Mouse (Mus musculus) stomach, postnatal 0 days (tissue): ENCODE data around the gene Hacd1. TPM values are rescaled to one million over a fixed set of nuclear protein-coding genes. Genes with fewer than 3 reads are reported as not detected.

Source experiments
- ATAC-seq: fragments of 200-750 bp; cut with Nextera tagmentation; 2 replicates; pipeline ENCODE4 v1.8.0; 2017; ENCODE audit not compliant: low FRiP score, low TSS enrichment
- DNase-seq: peaks from one replicate; pipeline ENCODE4 v3.0.0-alpha.2; 2016; ENCODE audit warnings: low spot score
- H3K27ac ChIP-seq: fragments of 300-500 bp; sonication (generic); replicated peaks from 2 replicates; pipeline ENCODE4 v1.5.1; 2014; ENCODE audit warnings: mild to moderate bottlenecking, control low read depth
- H3K27me3 ChIP-seq: fragments of 300-500 bp; sonication (generic); 2 replicates; pipeline ENCODE4 v1.6.1; 2014; ENCODE audit warnings: low read length; ENCODE audit not compliant: control insufficient read depth, insufficient read depth
- H3K36me3 ChIP-seq: fragments of 300-500 bp; sonication (generic); 2 replicates; pipeline ENCODE4 v1.6.1; 2014; ENCODE audit warnings: low read length, mixed read lengths; ENCODE audit not compliant: control insufficient read depth, insufficient read depth
- H3K4me1 ChIP-seq: fragments of 300-500 bp; sonication (generic); replicated peaks from 2 replicates; pipeline ENCODE4 v1.6.1; 2014; ENCODE audit warnings: antibody characterized with exemption; ENCODE audit not compliant: control insufficient read depth, insufficient read depth
- H3K4me2 ChIP-seq: fragments of 300-500 bp; sonication (generic); replicated peaks from 2 replicates; pipeline ENCODE4 v1.6.1; 2014; ENCODE audit warnings: low read depth, mild to moderate bottlenecking, control low read depth, moderate library complexity
- H3K4me3 ChIP-seq: fragments of 300-500 bp; sonication (generic); 2 replicates; pipeline ENCODE4 v1.5.1; 2014; ENCODE audit warnings: low read depth, low read length, control low read depth
- H3K9ac ChIP-seq: fragments of 300-500 bp; sonication (generic); 2 replicates; pipeline ENCODE4 v1.6.1; 2014; ENCODE audit warnings: mild to moderate bottlenecking, low read length, control low read depth, mixed read lengths
- H3K9me3 ChIP-seq: fragments of 300-500 bp; sonication (generic); 2 replicates; pipeline ENCODE4 v1.6.1; 2016; ENCODE audit warnings: low read length; ENCODE audit not compliant: control insufficient read depth
- CTCF ChIP-seq: IDR thresholded peaks from 2 replicates; pipeline ENCODE4 v1.5.1; 2016; ENCODE audit warnings: antibody characterized with exemption, low read depth, mild to moderate bottlenecking, moderate library complexity
- EP300 ChIP-seq: optimal IDR thresholded peaks from 2 replicates; pipeline ENCODE3; 2016; ENCODE audit warnings: antibody characterized with exemption
- WGBS: fragments of 180-500 bp; shearing (Covaris S2); extraction: QIAGEN DNeasy Blood & Tissue Kit; methylation state at CpG from one replicate; pipeline ENCODE4 v1.1.7; 2014; 5-methylcytosine and 5-hydroxymethylcytosine counted together
- polyA plus RNA-seq: library from polyadenylated mRNA; unstranded; fragments of >200 nt; fragmentation: Nextera tagmentation; extraction: Ambion mirVana; gene quantifications from 2 replicates; pipeline ENCODE4 v1.2.1, GENCODE M21; 2015

The Hacd1 gene
- polyA plus RNA-seq, 1 experiment from 2014 or later = 217 TPM

DNA sequence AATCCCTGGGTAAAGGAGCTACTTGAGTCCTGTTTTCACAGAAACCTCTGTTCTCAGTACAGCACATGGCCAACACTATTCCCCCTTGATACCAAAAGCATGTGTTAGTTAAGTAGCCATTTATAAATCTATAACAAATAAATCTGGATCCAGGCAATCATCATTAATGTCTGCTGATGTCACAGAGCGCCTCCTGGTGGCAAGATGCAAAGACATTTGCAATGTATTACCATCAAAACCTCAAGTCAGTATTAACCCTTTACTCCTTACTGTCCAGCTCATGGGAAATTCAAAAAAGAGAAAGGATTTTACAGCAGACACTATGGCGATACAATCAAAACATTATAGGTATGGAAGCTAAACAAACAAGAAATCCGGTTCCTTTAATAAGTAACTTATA, 200.4 kb downstream of the Hacd1 start:
- Histone ChIP-seq H3K9ac (no peak overlapping the region), H3K4me3 (no peak overlapping the region), H3K36me3 (no peaks in the 10 kb centered on the region), H3K9me3 (no peaks in the 10 kb centered on the region), H3K4me1 (no peaks in the 10 kb centered on the region), H3K27me3 (no peaks in the 10 kb centered on the region), H3K27ac (no peak overlapping the region), H3K4me2 (no peak overlapping the region)
- TF ChIP-seq EP300 (no peak), CTCF (peak; percentile 67)
- ATAC-seq (no peak), DNase-seq (peak; percentile 34)
- 60% methylated on average over 3 of the region's 3 CpGs for WGBS

DNA sequence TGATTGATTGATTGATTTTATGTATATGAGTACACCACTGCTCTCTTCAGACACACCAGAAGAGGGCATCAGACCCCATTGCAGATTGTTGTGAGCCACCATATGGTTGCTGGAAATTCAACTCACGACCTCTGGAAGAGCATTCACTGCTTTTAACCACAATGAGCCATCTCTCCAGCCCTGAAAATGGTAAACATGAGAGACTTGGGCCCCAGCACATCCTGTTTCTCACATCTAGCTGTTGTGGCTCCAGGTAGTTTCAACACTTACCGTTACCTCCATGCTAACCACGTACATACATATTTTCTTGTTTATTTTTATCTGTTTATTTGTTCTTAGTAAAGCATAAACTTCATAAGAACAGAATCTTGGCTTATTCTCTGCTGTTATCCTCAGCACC, 219.6 kb downstream of the Hacd1 start:
- Histone ChIP-seq H3K4me3 (no peak overlapping the region), H3K9ac (no peak overlapping the region), H3K36me3 (no peaks in the 10 kb centered on the region), H3K9me3 (no peaks in the 10 kb centered on the region), H3K27me3 (no peaks in the 10 kb centered on the region), H3K4me1 (no peaks in the 10 kb centered on the region), H3K27ac (no peak overlapping the region), H3K4me2 (no peak overlapping the region)
- DNase-seq = no peak
- WGBS = 75% methylated on average over 3 of the region's 3 CpGs
- TF ChIP-seq EP300 (no peak), CTCF (no peak)
- no peak for ATAC-seq

DNA sequence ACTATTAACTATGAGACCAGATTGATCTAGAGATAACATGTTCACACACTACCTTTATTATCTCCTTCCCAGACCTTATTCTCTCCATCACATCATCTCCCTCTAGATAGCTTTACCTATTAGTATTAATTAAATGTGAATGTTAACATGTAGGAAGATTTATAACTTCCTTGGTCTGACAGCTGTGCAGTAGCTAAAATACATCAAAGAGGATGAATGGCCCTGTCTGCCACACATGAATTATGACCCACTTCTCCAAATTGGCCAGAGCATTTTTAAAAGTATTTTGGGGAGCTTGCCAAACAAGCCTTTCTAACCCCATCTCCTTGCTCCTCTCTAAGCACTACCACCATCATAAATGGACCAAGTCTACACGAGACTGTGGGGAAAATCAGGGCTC, 220.9 kb downstream of the Hacd1 start:
- no peak overlapping the region for H3K4me3 ChIP-seq

DNA sequence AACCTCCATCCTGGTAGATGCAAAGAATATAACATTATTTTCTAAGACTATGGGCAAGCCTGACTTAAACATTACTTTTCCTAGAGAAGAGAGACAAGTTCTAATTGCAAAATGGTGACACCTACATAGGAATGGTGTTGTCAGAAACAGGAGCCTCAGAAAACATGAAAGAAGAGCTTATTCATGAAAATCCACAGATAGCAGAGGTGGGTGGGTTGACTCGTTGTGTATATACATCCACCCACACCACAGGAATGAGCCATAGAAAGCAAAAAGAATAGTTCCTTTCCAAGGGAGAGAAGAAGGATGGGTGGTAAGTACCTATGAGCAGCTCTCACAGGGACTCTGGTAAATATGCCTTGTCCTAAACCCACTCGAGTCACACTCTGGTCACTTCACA, 239.3 kb downstream of the Hacd1 start:
- Histone ChIP-seq H3K9me3 (no peaks in the 10 kb centered on the region), H3K36me3 (no peaks in the 10 kb centered on the region), H3K4me2 (no peak overlapping the region), H3K27me3 (no peaks in the 10 kb centered on the region), H3K27ac (no peak overlapping the region), H3K4me1 (no peaks in the 10 kb centered on the region), H3K9ac (no peak overlapping the region), H3K4me3 (no peak overlapping the region)
- WGBS = 78% methylated on average over 2 of the region's 2 CpGs
- DNase-seq = no peak
- ATAC-seq = no peak
- TF ChIP-seq CTCF (no peak), EP300 (no peak)

More for the DNA sequence above, 220.9 kb downstream of the Hacd1 start:
- Histone ChIP-seq H3K9me3 (no peaks in the 10 kb centered on the region), H3K27ac (no peak overlapping the region), H3K4me1 (no peaks in the 10 kb centered on the region), H3K27me3 (no peaks in the 10 kb centered on the region), H3K9ac (no peak overlapping the region), H3K36me3 (no peaks in the 10 kb centered on the region), H3K4me2 (no peak overlapping the region)
- TF ChIP-seq CTCF (no peak), EP300 (no peak)
- ATAC-seq = no peak
- 31% methylated on average over 1 of the region's 1 CpGs for WGBS
- no peak for DNase-seq

DNA sequence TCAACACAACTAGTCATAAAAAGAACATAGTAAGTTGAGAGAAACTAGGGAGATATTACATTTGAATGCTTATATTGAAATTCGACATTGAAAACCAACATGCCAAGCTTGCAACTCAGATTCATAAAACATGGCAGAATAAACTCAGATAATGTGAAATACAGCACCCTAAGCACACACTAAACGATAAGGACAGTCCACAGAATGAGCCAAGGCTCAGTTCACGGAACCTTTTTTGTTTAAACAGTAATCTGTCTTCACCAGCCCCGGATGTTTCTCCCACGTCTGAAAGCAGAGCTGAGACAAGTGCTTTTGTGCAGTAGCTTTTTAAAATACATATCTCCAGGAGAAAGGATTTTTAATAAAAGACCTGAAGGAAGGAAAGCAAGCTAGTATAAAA, 247.3 kb downstream of the Hacd1 start:
- H3K4me2 ChIP-seq = no peak overlapping the region
- no peak overlapping the region for H3K27ac ChIP-seq
- 29% methylated on average over 5 of the region's 5 CpGs for WGBS
- no peaks in the 10 kb centered on the region for H3K4me1 ChIP-seq
- H3K9ac ChIP-seq = no peak overlapping the region
- H3K27me3 ChIP-seq = no peaks in the 10 kb centered on the region
- H3K9me3 ChIP-seq = no peaks in the 10 kb centered on the region
- TF ChIP-seq EP300 (no peak), CTCF (no peak)
- H3K4me3 ChIP-seq = no peak overlapping the region
- ATAC-seq (peak; percentile 82), DNase-seq (peak; percentile 24)
- H3K36me3 ChIP-seq = no peaks in the 10 kb centered on the region

DNA sequence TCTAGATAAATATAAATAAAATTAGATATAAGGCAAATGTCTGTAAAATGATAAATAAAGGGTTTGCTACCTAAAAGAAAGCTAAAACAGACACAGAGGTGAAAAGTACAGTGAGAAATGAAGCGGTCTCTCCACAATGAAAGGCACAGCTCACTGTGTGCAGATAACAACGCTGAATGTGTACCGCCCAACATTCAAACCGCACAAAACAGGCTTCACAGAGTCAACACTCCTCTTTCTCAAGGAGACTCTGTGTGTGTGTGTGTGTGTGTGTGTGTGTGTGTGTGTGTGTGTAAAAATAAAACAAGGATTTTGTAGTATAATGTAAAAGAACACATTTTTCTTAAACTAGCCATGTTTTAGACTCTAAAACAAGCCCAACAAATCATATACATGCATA, 247.9 kb downstream of the Hacd1 start:
- TF ChIP-seq CTCF (no peak), EP300 (no peak)
- Histone ChIP-seq H3K36me3 (no peaks in the 10 kb centered on the region), H3K9me3 (no peaks in the 10 kb centered on the region), H3K27ac (no peak overlapping the region), H3K9ac (no peak overlapping the region), H3K4me1 (no peaks in the 10 kb centered on the region), H3K27me3 (no peaks in the 10 kb centered on the region), H3K4me2 (no peak overlapping the region), H3K4me3 (no peak overlapping the region)
- peak; percentile 93 for ATAC-seq
- DNase-seq = peak; percentile 53
- WGBS = 27% methylated on average over 4 of the region's 4 CpGs
